Mouse (Mus musculus): ENCODE measurements around the gene Alkal2.

The Alkal2 gene

GRCm38 (mm10) chr12:30883986-30884621 lies at the start of gene Alkal2:
Gene Alkal2 (plus strand): TSS chr12:30884322.
- no peak for DNase-seq (ENCODE audit: low read depth, low spot score)

GRCm38 (mm10) chr12:30848521-30848920 lies 35.6 kb upstream of the Alkal2 start:
- no peak for DNase-seq (ENCODE audit: low read depth, low spot score)

- no peak for DNase-seq (ENCODE audit: low read depth, low spot score)
Observed at GRCm38 (mm10) chr12:30850902-30851301, 33.2 kb upstream of the Alkal2 start.

GRCm38 (mm10) chr12:30851871-30852270 lies 32.3 kb upstream of the Alkal2 start:
- DNase-seq (ENCODE audit: low read depth, low spot score) = no peak

- no peak for DNase-seq (ENCODE audit: low read depth, low spot score)
Observed at GRCm38 (mm10) chr12:30855442-30856159, 28.5 kb upstream of the Alkal2 start.

GRCm38 (mm10) chr12:30856172-30856571 lies 27.9 kb upstream of the Alkal2 start:
- no peak for DNase-seq (ENCODE audit: low read depth, low spot score)

GRCm38 (mm10) chr12:30864347-30864746 lies 19.8 kb upstream of the Alkal2 start:
- no peak for DNase-seq (ENCODE audit: low read depth, low spot score)

- DNase-seq (ENCODE audit: low read depth, low spot score) = no peak
Observed at GRCm38 (mm10) chr12:30865781-30866180, 18.3 kb upstream of the Alkal2 start.

- DNase-seq (ENCODE audit: low read depth, low spot score) = no peak
Observed at GRCm38 (mm10) chr12:30879447-30879846, 4.7 kb upstream of the Alkal2 start.

GRCm38 (mm10) chr12:30883592-30883985 lies 533 bp upstream of the Alkal2 start:
- no peak for DNase-seq (ENCODE audit: low read depth, low spot score)

GRCm38 (mm10) chr12:30884622-30885230 lies 604 bp downstream of the Alkal2 start:
- DNase-seq (ENCODE audit: low read depth, low spot score) = no peak

- no peak for DNase-seq (ENCODE audit: low read depth, low spot score)
Observed at GRCm38 (mm10) chr12:30885891-30886290, 1.8 kb downstream of the Alkal2 start.

- no peak for DNase-seq (ENCODE audit: low read depth, low spot score)
Observed at GRCm38 (mm10) chr12:30888003-30888402, 3.9 kb downstream of the Alkal2 start.

GRCm38 (mm10) chr12:30890067-30890466 lies 5.9 kb downstream of the Alkal2 start:
- DNase-seq (ENCODE audit: low read depth, low spot score) = no peak

GRCm38 (mm10) chr12:30891438-30891837 lies 7.3 kb downstream of the Alkal2 start:
- DNase-seq (ENCODE audit: low read depth, low spot score) = no peak

- DNase-seq (ENCODE audit: low read depth, low spot score) = no peak
Observed at GRCm38 (mm10) chr12:30897039-30897438, 12.9 kb downstream of the Alkal2 start.

- no peak for DNase-seq (ENCODE audit: low read depth, low spot score)
Observed at GRCm38 (mm10) chr12:30908658-30909057, 24.5 kb downstream of the Alkal2 start.

GRCm38 (mm10) chr12:30909881-30910280 lies 25.8 kb downstream of the Alkal2 start:
- no peak for DNase-seq (ENCODE audit: low read depth, low spot score)

GRCm38 (mm10) chr12:30910860-30911259 lies 26.7 kb downstream of the Alkal2 start:
- DNase-seq (ENCODE audit: low read depth, low spot score) = no peak

- peak; percentile 75 for DNase-seq (ENCODE audit: low read depth, low spot score)
Observed at GRCm38 (mm10) chr12:30911261-30912047, 27.3 kb downstream of the Alkal2 start, which contains the start of the genes Acp1 and Sh3yl1. Gene Acp1 (minus strand): TSS chr12:30911589. Gene Sh3yl1 (plus strand): TSS chr12:30911668.

- peak; percentile 34 for DNase-seq (ENCODE audit: low read depth, low spot score)
Observed at GRCm38 (mm10) chr12:30912048-30912381, 27.9 kb downstream of the Alkal2 start.

GRCm38 (mm10) chr12:30912840-30913239 lies 28.7 kb downstream of the Alkal2 start:
- DNase-seq (ENCODE audit: low read depth, low spot score) = no peak

Measured in WW6 (cell line).